Mouse (Mus musculus): ENCODE measurements around the gene Dbp.

DNA sequence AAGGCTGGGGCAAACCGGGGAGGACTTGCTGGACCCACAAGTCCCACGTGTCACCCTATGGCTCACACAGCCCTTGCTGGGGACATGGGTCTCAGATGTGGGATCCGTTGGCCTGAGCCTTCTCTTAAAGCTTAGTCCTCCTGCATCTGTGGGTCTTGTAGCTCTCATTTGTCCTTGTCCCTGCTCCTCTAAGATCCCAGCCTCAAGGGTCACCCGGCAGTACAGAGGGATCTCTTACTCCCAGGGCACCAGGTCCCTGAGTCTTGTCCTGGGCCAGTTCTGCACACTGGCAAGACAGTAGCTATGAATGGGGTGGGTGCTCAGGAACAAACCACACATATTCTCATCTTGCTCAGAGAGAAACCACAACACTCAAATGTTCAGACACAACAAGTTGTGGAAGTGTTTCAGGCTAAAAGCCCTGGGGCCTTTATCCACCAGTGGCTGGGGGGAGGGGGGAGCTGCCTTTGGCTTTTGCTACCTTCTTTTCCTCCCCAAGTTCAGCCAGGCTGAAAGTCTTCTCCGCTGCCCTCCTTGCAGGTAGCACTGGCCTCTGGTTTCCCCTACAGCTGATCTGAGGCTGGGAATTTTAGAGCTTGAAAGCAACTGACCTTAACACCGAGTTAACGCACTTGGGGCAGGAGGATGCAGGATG is 21.4 kb upstream of the Dbp start, which contains the start of gene Ntn5:
- TF ChIP-seq CTCF (IDR thresholded peaks at IDR 0.05; ENCODE audit: low read depth, low read length) (no peak), POLR2A (IDR thresholded peaks at IDR 0.05; ENCODE audit: extremely low read depth, insufficient read depth, low read length) (no peak)

Data from liver, adult 2 months (tissue).